Mouse (Mus musculus) thymus, adult 2 months (tissue): ENCODE measurements at regions not wholly inside any gene's neighbourhood (a gene's known extent, or its start where the extent isn't known, plus 50 kb on each side); places are given as distances from the start of the nearest gene placed in this dataset.

ENCODE experiments used
- DNase-seq: peaks from one replicate; pipeline ENCODE4 v3.0.0; 2021
- H3K27ac ChIP-seq: fragments of 200-500 bp; 2 replicates; pipeline ENCODE4 v1.5.1; 2012; ENCODE audit warnings: low read length, control low read depth; ENCODE audit not compliant: control insufficient read depth, insufficient read depth
- H3K27me3 ChIP-seq: fragments of 200-500 bp; 2 replicates; pipeline ENCODE4 v1.6.1; 2012; ENCODE audit warnings: mild to moderate bottlenecking, low read length, moderate library complexity, mixed read lengths; ENCODE audit not compliant: control insufficient read depth, insufficient read depth
- H3K36me3 ChIP-seq: fragments of 200-500 bp; 2 replicates; pipeline ENCODE4 v1.6.1; 2012; ENCODE audit warnings: mild to moderate bottlenecking, low read length, moderate library complexity; ENCODE audit not compliant: control insufficient read depth, insufficient read depth
- H3K4me1 ChIP-seq: fragments of 200-500 bp; replicated peaks from 2 replicates; pipeline ENCODE4 v1.6.1; 2012; ENCODE audit warnings: low read length; ENCODE audit not compliant: control insufficient read depth, insufficient read depth
- H3K4me3 ChIP-seq: fragments of 200-500 bp; 2 replicates; pipeline ENCODE4 v1.5.1; 2012; ENCODE audit warnings: mild to moderate bottlenecking, low read length, control low read depth, moderate library complexity; ENCODE audit not compliant: control insufficient read depth, insufficient read depth
- CTCF ChIP-seq: fragments of 200-500 bp; IDR thresholded peaks from 2 replicates; pipeline ENCODE4 v1.5.1; 2012; ENCODE audit warnings: mild to moderate bottlenecking, control low read depth, low read length, moderate library complexity, borderline replicate concordance; ENCODE audit not compliant: control insufficient read depth, poor library complexity, insufficient read depth; ENCODE audit errors: extremely low read depth
- POLR2A ChIP-seq: fragments of 200-500 bp; IDR thresholded peaks from 2 replicates; pipeline ENCODE4 v1.6.1; 2012; ENCODE audit warnings: mild to moderate bottlenecking, low read length, control low read depth, moderate library complexity; ENCODE audit not compliant: control insufficient read depth, poor library complexity, insufficient read depth; ENCODE audit errors: extremely low read depth
- WGBS: fragments of 180-500 bp; shearing (Covaris S2); methylation state at CpG from one replicate; pipeline ENCODE4 v1.1.7; 2018; 5-methylcytosine and 5-hydroxymethylcytosine counted together

DNA sequence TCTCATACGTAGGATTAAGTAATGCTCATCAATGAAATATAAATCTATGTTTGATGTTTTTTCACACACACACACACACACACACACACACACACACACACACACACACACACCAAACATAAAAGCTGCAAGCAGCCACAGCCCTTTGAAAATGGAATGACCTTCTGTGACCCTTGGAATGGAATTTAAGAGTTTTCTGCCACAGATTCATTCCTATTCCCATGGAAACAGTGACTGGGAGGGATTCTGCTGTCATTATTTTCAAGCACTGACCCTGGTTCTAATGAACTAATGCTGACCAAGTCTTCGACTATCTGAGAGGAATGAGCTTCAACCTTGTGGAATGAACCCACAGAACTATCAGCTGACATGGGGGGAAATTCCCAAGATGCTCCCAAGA is 156.7 kb upstream of the Cnr1 start:
- DNase-seq, result no peak
- H3K27ac ChIP-seq, result no peak overlapping the region
- WGBS, result 95% methylated on average over 2 of the region's 2 CpGs

GRCm38 (mm10) chr4:33786027-33786426 is 138.4 kb upstream of the Cnr1 start:
- no peak overlapping the region for H3K27ac ChIP-seq
- H3K36me3 ChIP-seq, result no peaks in the 10 kb centered on the region
- no peak overlapping the region for H3K4me3 ChIP-seq
- no peaks in the 10 kb centered on the region for H3K4me1 ChIP-seq
- 95% methylated on average over 4 of the region's 4 CpGs for WGBS
- TF ChIP-seq POLR2A, result no peak
- TF ChIP-seq CTCF, result no peak
- no peak for DNase-seq
- H3K27me3 ChIP-seq, result no peaks in the 10 kb centered on the region

More for the DNA sequence above, 156.7 kb upstream of the Cnr1 start:
- no peak for TF ChIP-seq CTCF
- no peak for TF ChIP-seq POLR2A
- H3K4me1 ChIP-seq, result no peaks in the 10 kb centered on the region
- no peak overlapping the region for H3K4me3 ChIP-seq
- no peaks in the 10 kb centered on the region for H3K36me3 ChIP-seq
- no peaks in the 10 kb centered on the region for H3K27me3 ChIP-seq

- Histone ChIP-seq H3K27ac (no peak overlapping the region), H3K36me3 (no peaks in the 10 kb centered on the region), H3K4me3 (no peak overlapping the region), H3K4me1 (no peaks in the 10 kb centered on the region), H3K27me3 (no peaks in the 10 kb centered on the region)
- no peak for DNase-seq
- no peak for TF ChIP-seq POLR2A
- no peak for TF ChIP-seq CTCF
- WGBS, result 94% methylated on average over 4 of the region's 4 CpGs
These were observed 137.4 kb upstream of the Cnr1 start for GRCm38 (mm10) chr4:33786958-33787357.

DNA sequence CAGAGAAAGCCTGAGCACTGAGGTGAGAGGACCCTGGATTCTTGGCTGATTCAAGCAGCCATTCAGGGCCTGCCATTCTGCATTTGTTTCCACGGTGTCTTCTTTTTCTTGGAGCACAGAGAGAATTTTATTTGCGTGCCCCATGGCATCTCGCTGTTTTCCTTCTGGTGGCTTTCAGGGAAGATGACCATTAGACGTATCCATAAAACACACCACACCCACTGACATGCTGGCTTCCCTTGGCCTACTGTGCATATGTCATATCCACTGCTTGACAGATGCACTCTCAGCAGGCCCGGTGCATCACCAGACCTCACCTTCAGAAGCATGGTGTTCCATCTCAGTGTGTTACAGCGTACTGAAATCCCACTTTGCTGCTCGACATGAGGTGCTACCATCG is 131.0 kb upstream of the Cnr1 start:
- Histone ChIP-seq H3K27me3 (no peaks in the 10 kb centered on the region), H3K4me3 (no peak overlapping the region), H3K27ac (no peak overlapping the region), H3K36me3 (no peaks in the 10 kb centered on the region), H3K4me1 (no peaks in the 10 kb centered on the region)
- no peak for DNase-seq
- TF ChIP-seq POLR2A (no peak), CTCF (no peak)
- 98% methylated on average over 8 of the region's 8 CpGs for WGBS

DNA sequence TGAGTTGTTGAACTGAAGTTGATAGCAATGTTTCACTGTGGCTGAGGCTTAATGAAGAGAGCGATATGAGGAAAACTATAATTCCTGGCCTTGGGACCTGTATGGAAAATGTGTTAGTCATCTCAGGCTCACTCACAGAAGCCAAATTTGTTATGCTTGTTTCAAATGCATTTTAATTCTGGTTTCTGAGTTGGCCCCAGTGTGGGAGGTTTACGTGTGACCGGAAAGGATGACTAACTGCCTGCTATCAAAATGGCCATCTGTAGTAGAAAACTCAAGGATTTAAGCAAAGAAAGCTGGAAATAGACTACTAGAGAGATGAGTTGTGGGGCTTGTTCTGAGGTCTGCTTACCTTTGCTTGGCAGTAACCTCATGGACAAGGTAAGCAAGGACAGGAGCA is 128.9 kb upstream of the Cnr1 start:
- Histone ChIP-seq H3K27me3 (no peaks in the 10 kb centered on the region), H3K4me3 (no peak overlapping the region), H3K27ac (no peak overlapping the region), H3K36me3 (no peaks in the 10 kb centered on the region), H3K4me1 (no peaks in the 10 kb centered on the region)
- 96% methylated on average over 3 of the region's 3 CpGs for WGBS
- no peak for TF ChIP-seq CTCF
- TF ChIP-seq POLR2A, result no peak
- DNase-seq, result no peak

- Histone ChIP-seq H3K36me3 (no peaks in the 10 kb centered on the region), H3K4me1 (no peaks in the 10 kb centered on the region), H3K27me3 (no peaks in the 10 kb centered on the region), H3K27ac (no peak overlapping the region), H3K4me3 (no peak overlapping the region)
- TF ChIP-seq POLR2A (no peak), CTCF (no peak)
- 95% methylated on average over 4 of the region's 4 CpGs for WGBS
- DNase-seq, result no peak
These were observed 126.4 kb upstream of the Cnr1 start for GRCm38 (mm10) chr4:33797964-33798363.

DNA sequence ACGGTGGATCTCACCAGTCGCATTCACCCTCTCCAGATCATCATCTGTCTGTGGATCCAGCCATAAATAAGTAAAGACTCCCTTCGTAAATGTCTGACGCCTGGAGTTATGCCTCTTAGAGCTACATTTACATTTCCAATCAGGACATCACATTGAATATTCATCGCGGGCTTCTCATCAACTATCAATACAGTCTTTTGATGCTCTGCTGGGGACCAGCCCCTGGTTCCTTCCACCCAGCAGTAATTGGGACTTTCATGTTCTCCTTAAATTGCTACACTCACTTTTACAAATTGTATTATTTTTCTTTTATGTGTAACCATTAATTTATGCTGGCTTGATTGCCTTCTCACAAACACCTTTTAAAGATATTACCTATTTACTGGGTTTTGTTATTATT is 125.7 kb upstream of the Cnr1 start:
- DNase-seq, result no peak
- no peak overlapping the region for H3K27ac ChIP-seq
- no peaks in the 10 kb centered on the region for H3K4me1 ChIP-seq
- no peak overlapping the region for H3K4me3 ChIP-seq
- no peaks in the 10 kb centered on the region for H3K36me3 ChIP-seq
- H3K27me3 ChIP-seq, result no peaks in the 10 kb centered on the region
- TF ChIP-seq POLR2A, result no peak
- WGBS, result 93% methylated on average over 6 of the region's 6 CpGs

DNA sequence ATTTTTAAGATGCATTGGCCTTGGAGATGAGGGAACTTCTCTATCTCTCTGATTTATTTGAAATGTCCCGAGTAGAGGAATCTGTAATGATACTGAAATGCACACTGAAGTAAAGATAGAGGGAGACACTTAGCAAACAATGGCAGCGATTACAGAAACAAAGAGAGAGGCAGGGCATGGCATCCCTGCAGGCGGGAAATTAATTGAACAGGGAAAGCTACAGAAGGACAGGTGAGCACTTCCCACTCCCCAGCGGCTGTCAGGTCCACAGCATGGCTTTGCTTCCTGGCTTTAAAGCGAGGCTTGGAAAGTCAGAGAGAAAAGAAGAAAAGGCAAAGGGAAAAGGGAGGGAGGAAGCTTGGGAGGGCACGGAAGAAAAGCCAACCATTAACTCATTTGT is 125.3 kb upstream of the Cnr1 start:
- DNase-seq, result no peak
- Histone ChIP-seq H3K4me3 (no peak overlapping the region), H3K36me3 (no peaks in the 10 kb centered on the region), H3K4me1 (no peaks in the 10 kb centered on the region), H3K27ac (no peak overlapping the region), H3K27me3 (no peaks in the 10 kb centered on the region)
- TF ChIP-seq CTCF (no peak), POLR2A (no peak)
- 88% methylated on average over 6 of the region's 6 CpGs for WGBS
